Mouse (Mus musculus) hindbrain, embryonic 13.5 days (tissue): ENCODE measurements around the gene Gstz1. TPM values are rescaled to one million over a fixed set of nuclear protein-coding genes. Genes with fewer than 3 reads are reported as not detected.
"Not testable (repeated sequence)": the region's sequence is repeated elsewhere in the genome, so short reads cannot be mapped to it uniquely, and the experiment has no call there.

Experiments used
- ATAC-seq: fragments of 200-750 bp; cut with Nextera tagmentation; 2 replicates; pipeline ENCODE4 v1.8.0; 2017; ENCODE audit warnings: moderate TSS enrichment; ENCODE audit not compliant: low FRiP score
- H3K27ac ChIP-seq: fragments of 300-500 bp; sonication (generic); 2 replicates; pipeline ENCODE4 v1.5.1; 2015; ENCODE audit warnings: inconsistent platforms, mild to moderate bottlenecking, moderate library complexity
- H3K27me3 ChIP-seq: fragments of 300-500 bp; sonication (generic); 2 replicates; pipeline ENCODE4 v1.6.1; 2015; ENCODE audit warnings: mild to moderate bottlenecking, inconsistent platforms
- H3K36me3 ChIP-seq: fragments of 300-500 bp; sonication (generic); 2 replicates; pipeline ENCODE4 v1.6.1; 2015; ENCODE audit warnings: mild to moderate bottlenecking, inconsistent platforms
- H3K4me1 ChIP-seq: fragments of 300-500 bp; sonication (generic); replicated peaks from 2 replicates; pipeline ENCODE4 v1.6.1; 2015; ENCODE audit warnings: inconsistent platforms
- H3K4me2 ChIP-seq: fragments of 300-500 bp; sonication (generic); 2 replicates; pipeline ENCODE4 v1.6.1; 2015; ENCODE audit warnings: inconsistent platforms, mild to moderate bottlenecking, moderate library complexity
- H3K4me3 ChIP-seq: fragments of 300-500 bp; sonication (generic); 2 replicates; pipeline ENCODE4 v1.5.1; 2015; ENCODE audit warnings: mild to moderate bottlenecking, inconsistent platforms
- H3K9ac ChIP-seq: fragments of 300-500 bp; sonication (generic); 2 replicates; pipeline ENCODE4 v1.6.1; 2015; ENCODE audit warnings: mild to moderate bottlenecking, inconsistent platforms
- H3K9me3 ChIP-seq: fragments of 300-500 bp; sonication (generic); 2 replicates; pipeline ENCODE4 v1.6.1; 2016; ENCODE audit warnings: inconsistent platforms
- WGBS: fragments of 180-500 bp; shearing (Covaris S2); methylation state at CpG from one replicate; pipeline ENCODE4 v1.1.7; 2015; 5-methylcytosine and 5-hydroxymethylcytosine counted together
- polyA plus RNA-seq: library from polyadenylated mRNA; unstranded; fragments of >200 nt; fragmentation: Nextera tagmentation; extraction: Ambion mirVana; gene quantifications from 2 replicates; pipeline ENCODE4 v1.2.1, GENCODE M21; 2015

Gstz1 gene
- polyA plus RNA-seq, 1 experiment from 2014 or later = 29.6 TPM

GRCm38 (mm10) chr12:87160815-87161214, 13.8 kb downstream of the Gstz1 start:
- Histone ChIP-seq H3K4me2 (no peak overlapping the region), H3K9me3 (no peaks in the 10 kb centered on the region), H3K36me3 (peaks cover 36% of the 10 kb centered on the region), H3K27ac (no peak overlapping the region), H3K27me3 (no peaks in the 10 kb centered on the region), H3K9ac (no peak overlapping the region), H3K4me3 (no peak overlapping the region), H3K4me1 (no peaks in the 10 kb centered on the region; the same call in 1 of the 2 replicates)
- 92% methylated on average over 5 of the region's 5 CpGs for WGBS
- no peak for ATAC-seq

GRCm38 (mm10) chr12:87175194-87175946, 28.4 kb downstream of the Gstz1 start:
- no peak for ATAC-seq
- peak overlapping the region; percentile 13; the same call in 1 of the 2 replicates for H3K27ac ChIP-seq

DNA sequence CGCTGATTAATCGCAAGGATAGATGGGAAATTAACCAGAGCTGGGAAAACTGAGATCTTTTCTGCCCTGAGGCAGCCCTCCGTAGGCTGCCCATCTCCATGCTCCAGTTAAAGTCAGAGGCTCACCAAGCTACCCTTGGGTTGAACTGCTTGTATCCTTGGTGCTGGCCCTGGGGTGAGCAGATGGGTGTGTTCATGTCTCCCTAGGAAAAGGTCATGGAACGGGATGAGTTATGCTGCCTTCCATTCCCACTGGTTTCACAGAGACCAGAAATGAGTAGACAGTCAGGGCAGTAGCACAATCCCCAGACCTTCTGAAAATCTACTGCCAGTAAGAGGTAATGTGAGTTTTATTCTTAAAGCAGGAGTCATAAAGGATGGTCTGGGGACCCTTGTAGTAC, 30.7 kb downstream of the Gstz1 start:
- Histone ChIP-seq H3K9ac (no peak overlapping the region), H3K27ac (no peak overlapping the region), H3K4me3 (no peak overlapping the region), H3K4me2 (no peak overlapping the region), H3K36me3 (peaks cover 51% of the 10 kb centered on the region), H3K4me1 (no peaks in the 10 kb centered on the region), H3K27me3 (no peaks in the 10 kb centered on the region), H3K9me3 (no peaks in the 10 kb centered on the region)
- ATAC-seq = no peak
- WGBS = 98% methylated on average over 4 of the region's 4 CpGs

More at GRCm38 (mm10) chr12:87175194-87175946, 28.4 kb downstream of the Gstz1 start:
- Histone ChIP-seq H3K4me2 (no peak overlapping the region), H3K27me3 (no peaks in the 10 kb centered on the region), H3K9me3 (no peaks in the 10 kb centered on the region), H3K4me3 (no peak overlapping the region), H3K9ac (no peak overlapping the region), H3K36me3 (peaks cover 66% of the 10 kb centered on the region), H3K4me1 (no peaks in the 10 kb centered on the region)
- WGBS = 83% methylated on average over 4 of the region's 4 CpGs

DNA sequence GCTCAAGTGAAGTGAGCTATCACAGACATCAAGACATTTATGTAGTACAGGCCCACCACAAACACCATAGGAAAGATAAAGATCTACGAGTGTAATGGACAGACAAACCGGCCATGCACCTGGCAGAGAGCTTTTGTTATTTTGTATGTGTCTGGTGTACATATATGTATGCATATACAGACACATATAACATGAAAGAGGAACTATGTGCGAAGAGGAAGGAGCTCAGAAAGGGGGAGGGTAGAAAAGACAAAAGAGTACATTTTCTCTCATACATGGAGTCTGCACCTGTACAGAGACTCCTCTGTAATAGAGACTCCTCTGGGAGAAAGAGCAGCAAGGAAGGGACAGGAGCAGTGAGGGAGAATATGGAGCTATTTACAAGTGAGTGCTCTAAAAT, 46.0 kb downstream of the Gstz1 start:
- Histone ChIP-seq H3K9me3 (no peaks in the 10 kb centered on the region), H3K4me2 (no peak overlapping the region), H3K27me3 (no peaks in the 10 kb centered on the region), H3K27ac (no peak overlapping the region), H3K36me3 (no peaks in the 10 kb centered on the region), H3K9ac (no peak overlapping the region), H3K4me1 (peaks cover 11% of the 10 kb centered on the region), H3K4me3 (no peak overlapping the region)
- no peak for ATAC-seq
- 92% methylated on average over 3 of the region's 3 CpGs for WGBS

DNA sequence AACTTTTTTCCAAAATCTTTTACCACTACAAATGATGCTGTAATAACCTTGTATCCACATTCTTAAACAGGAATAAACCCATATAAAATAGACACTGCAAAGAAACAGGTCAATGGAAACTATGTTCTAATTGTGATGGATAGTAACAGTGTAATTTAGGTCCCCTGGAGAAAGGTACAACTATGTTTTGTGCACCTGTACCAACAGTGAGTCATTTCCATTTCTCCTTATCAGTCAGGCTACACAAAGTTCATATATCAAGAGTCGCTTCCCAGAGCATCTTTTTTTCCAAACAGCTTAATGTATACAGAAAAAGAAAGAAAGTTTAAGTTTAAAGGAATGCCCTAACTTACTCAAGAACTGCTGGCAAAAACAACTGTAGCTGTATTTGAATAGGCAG, 48.1 kb downstream of the Gstz1 start:
- no peak overlapping the region for H3K9ac ChIP-seq
- ATAC-seq = no peak
- no peak overlapping the region for H3K4me2 ChIP-seq
- no peaks in the 10 kb centered on the region for H3K27me3 ChIP-seq
- no peak overlapping the region for H3K4me3 ChIP-seq
- no peak overlapping the region for H3K27ac ChIP-seq
- WGBS = 86% methylated on average over 1 of the region's 1 CpGs
- H3K9me3 ChIP-seq = no peaks in the 10 kb centered on the region
- H3K36me3 ChIP-seq = no peaks in the 10 kb centered on the region
- peaks cover 22% of the 10 kb centered on the region for H3K4me1 ChIP-seq

DNA sequence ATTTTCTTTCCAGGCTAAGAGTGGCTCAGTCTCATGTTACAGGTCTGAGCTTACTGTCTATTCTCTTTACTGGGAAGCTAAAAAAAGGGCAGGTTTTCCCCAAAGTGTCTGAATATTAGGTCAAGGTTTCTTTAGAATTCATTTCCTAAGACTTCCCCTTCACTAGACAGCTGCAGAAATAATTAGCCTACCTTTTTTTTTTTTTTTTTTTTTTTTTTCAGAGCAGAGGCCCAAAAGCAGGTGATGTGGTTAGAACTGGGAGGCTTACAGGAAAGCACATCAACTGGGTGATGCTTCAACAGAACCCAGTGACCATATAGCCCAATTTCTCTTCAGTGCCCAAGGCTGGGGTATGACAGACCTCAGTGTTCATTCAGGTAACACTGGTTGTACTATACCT, 49.3 kb downstream of the Gstz1 start:
- H3K4me1 ChIP-seq = peaks cover 25% of the 10 kb centered on the region

GRCm38 (mm10) chr12:87198792-87199191, 51.8 kb downstream of the Gstz1 start:
- peak overlapping the region; percentile 66 for H3K4me2 ChIP-seq
- ATAC-seq = no peak
- H3K27me3 ChIP-seq = no peaks in the 10 kb centered on the region
- WGBS = 47% methylated on average over 6 of the region's 6 CpGs
- no peaks in the 10 kb centered on the region for H3K9me3 ChIP-seq
- peak overlapping the region; percentile 85 for H3K4me3 ChIP-seq
- H3K4me1 ChIP-seq = peaks cover 25% of the 10 kb centered on the region
- H3K36me3 ChIP-seq = no peaks in the 10 kb centered on the region
- H3K27ac ChIP-seq = no peak overlapping the region
- H3K9ac ChIP-seq = peak overlapping the region; percentile 94

More for the DNA sequence above, 49.3 kb downstream of the Gstz1 start:
- no peaks in the 10 kb centered on the region for H3K9me3 ChIP-seq
- no peak overlapping the region for H3K4me2 ChIP-seq
- H3K27me3 ChIP-seq = no peaks in the 10 kb centered on the region
- H3K27ac ChIP-seq = no peak overlapping the region
- no peak for ATAC-seq
- H3K4me3 ChIP-seq = no peak overlapping the region
- no peaks in the 10 kb centered on the region for H3K36me3 ChIP-seq
- H3K9ac ChIP-seq = no peak overlapping the region

GRCm38 (mm10) chr12:87199206-87199972, 52.4 kb downstream of the Gstz1 start, which contains the start of gene Samd15:
TSS of gene Samd15 (plus strand) at chr12:87199723.
- Histone ChIP-seq H3K4me3 (peak within 1 kb of the TSS; percentile 85), H3K36me3 (no peaks in the 10 kb centered on the region), H3K4me2 (peak within 1 kb of the TSS; percentile 66), H3K27ac (peak within 1 kb of the TSS; percentile 94), H3K4me1 (peaks cover 25% of the 10 kb centered on the region), H3K9ac (peak within 1 kb of the TSS; percentile 94), H3K9me3 (no peaks in the 10 kb centered on the region), H3K27me3 (no peaks in the 10 kb centered on the region)
- WGBS = under 1% methylated on average over 29 of the region's 38 CpGs
- ATAC-seq = peak; percentile 65

DNA sequence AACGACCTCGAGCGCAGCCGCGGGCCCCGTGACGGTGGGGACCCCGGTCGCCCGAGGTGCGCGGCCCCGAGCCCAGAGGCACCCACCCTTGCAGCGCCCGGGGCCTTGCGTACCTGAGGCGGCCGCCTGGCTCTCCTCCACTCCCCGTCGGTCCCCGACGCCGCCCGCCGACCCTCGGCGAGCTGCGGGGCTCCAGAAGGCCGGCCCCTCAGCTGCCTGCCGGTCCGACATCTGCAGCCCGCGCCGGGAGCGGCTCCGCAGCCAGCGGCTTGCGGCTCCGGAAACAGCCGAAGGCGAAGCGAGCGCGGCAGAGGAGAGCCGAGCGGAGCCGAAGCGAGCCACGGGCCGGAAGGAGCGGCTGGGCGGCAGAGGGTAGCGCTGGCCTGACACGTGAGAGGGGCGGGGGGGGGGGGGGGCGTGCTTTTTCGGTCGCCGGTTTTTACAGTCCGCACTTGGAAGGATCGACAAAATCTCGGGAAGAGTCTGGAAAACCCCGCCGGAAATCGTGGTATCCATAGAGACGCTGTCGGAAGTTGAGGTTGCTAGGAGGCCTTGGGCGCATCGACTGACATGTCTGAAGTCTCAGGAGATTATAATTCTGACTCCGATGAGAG, 53.1 kb downstream of the Gstz1 start, which contains the start of gene Tmed8:
Tmed8 (minus strand) TSS at position 482 of the 614 bp plus-strand sequence.
- H3K4me3 ChIP-seq = peak within 1 kb of the TSS; percentile 85
- H3K27me3 ChIP-seq = no peaks in the 10 kb centered on the region
- ATAC-seq = peak; percentile 97
- H3K9me3 ChIP-seq = no peaks in the 10 kb centered on the region
- H3K27ac ChIP-seq = peak within 1 kb of the TSS; percentile 94
- H3K4me2 ChIP-seq = peak within 1 kb of the TSS; percentile 66
- H3K36me3 ChIP-seq = no peaks in the 10 kb centered on the region
- H3K9ac ChIP-seq = peak within 1 kb of the TSS; percentile 94
- WGBS = under 1% methylated on average over 62 of the region's 70 CpGs
- H3K4me1 ChIP-seq = peaks cover 25% of the 10 kb centered on the region

DNA sequence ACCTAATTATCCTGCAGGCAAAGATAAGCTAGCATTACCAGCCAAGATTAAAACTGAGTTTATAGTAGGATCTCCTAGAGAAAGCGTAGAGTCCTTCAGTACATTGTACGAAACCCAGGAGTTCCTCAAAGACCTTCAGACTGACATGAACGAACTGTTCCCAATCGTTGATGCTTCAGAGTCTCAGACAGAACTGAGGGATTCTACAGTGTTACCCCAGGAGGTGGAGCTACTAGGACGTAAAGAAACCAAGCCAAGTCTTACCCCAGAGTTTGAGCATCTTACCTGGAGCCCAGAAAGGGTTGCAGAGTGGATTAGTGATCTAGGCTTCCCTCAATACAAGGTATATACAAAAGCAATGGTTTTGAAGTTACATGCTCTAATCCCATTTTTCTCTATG, 54.7 kb downstream of the Gstz1 start:
- 68% methylated on average over 5 of the region's 5 CpGs for WGBS
- H3K27me3 ChIP-seq = no peaks in the 10 kb centered on the region
- no peak for ATAC-seq

DNA sequence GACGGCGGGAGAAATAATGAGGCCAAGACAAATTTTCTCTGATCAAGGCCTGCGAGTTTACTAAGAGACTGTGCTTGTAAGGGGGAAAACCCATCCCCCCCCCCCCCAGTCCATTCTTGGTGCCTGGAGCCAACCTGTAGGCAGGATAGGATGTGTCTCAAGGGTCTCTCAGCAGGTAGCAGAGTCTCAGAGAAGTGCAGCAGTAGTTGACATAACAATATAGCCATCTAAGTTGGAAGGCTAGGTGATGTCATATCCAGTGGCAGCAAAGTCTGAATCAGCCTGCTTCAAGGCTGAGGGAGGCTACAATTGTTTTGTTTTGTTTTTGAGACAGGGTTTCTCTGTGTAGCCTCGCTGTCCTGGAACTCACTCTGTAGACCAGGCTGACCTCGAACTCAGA, 58.8 kb downstream of the Gstz1 start:
- H3K36me3 ChIP-seq, H3K9me3 ChIP-seq, H3K4me3 ChIP-seq, H3K9ac ChIP-seq, H3K27ac ChIP-seq, H3K4me1 ChIP-seq, ATAC-seq, H3K4me2 ChIP-seq, H3K27me3 ChIP-seq: not testable (repeated sequence)
- 88% methylated on average over 5 of the region's 5 CpGs for WGBS

More for the DNA sequence above, 54.7 kb downstream of the Gstz1 start:
- peaks cover 25% of the 10 kb centered on the region for H3K4me1 ChIP-seq
- H3K4me2 ChIP-seq = no peak overlapping the region
- no peak overlapping the region for H3K27ac ChIP-seq
- no peak overlapping the region for H3K9ac ChIP-seq
- H3K4me3 ChIP-seq = no peak overlapping the region
- H3K9me3 ChIP-seq = no peaks in the 10 kb centered on the region
- H3K36me3 ChIP-seq = no peaks in the 10 kb centered on the region

DNA sequence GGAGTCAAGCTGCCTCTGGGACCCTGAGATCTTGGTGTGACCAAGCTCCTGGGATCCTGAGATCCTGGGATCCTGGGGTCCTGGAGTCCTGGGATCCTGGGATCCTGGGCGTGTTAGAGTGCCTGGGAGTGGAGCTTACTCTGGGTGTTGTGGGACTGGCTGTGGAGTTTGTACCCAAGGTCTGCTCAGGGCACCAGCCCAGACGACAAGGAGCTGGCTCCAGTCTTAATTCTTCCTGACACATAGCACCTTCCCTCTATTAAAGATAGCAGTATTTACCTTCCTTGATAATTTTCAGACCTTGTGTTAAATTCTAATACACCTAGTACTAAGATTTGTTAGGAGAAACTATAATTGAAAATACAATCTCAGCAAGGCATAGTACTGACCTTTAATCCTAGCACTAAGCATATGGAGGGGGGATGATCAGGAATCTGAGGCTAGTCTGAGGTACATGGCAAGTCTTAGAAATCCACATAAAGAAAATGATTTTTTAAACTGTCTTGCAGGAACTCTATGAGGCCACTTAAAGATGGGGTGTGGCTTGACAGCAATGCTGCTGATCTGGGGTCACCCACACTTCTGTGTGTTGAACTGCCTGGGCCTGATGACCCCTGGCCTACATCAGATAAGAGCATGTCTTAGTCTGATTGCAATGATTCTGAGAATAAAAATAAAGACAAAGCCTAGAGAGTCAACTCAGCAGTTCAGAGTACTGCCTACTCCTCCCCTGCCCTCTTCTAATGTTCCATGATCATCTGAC, 66.1 kb downstream of the Gstz1 start:
- no peak for ATAC-seq
- Histone ChIP-seq H3K27ac (no peak overlapping the region), H3K9me3 (no peaks in the 10 kb centered on the region), H3K36me3 (no peaks in the 10 kb centered on the region), H3K4me2 (no peak overlapping the region), H3K4me3 (no peak overlapping the region), H3K27me3 (no peaks in the 10 kb centered on the region), H3K4me1 (no peaks in the 10 kb centered on the region), H3K9ac (no peak overlapping the region)
- WGBS = 52% methylated on average over 2 of the region's 2 CpGs
